Mouse (Mus musculus) midbrain, embryonic 15.5 days (tissue): ENCODE results near the gene Gm28729. TPM values are rescaled to one million over a fixed set of nuclear protein-coding genes. Genes with fewer than 3 reads are reported as not detected.

ENCODE experiments used
- ATAC-seq: fragments of 200-750 bp; cut with Nextera tagmentation; replicated peaks from 2 replicates; pipeline ENCODE4 v1.8.0; 2017; ENCODE audit warnings: moderate TSS enrichment
- H3K27ac ChIP-seq: fragments of 300-500 bp; sonication (generic); 2 replicates; pipeline ENCODE4 v1.5.1; 2015; ENCODE audit warnings: mild to moderate bottlenecking, inconsistent platforms
- H3K27me3 ChIP-seq: fragments of 300-500 bp; sonication (generic); replicated peaks from 2 replicates; pipeline ENCODE4 v1.6.1; 2015; ENCODE audit warnings: inconsistent platforms
- H3K36me3 ChIP-seq: fragments of 300-500 bp; sonication (generic); replicated peaks from 2 replicates; pipeline ENCODE4 v1.6.1; 2015; ENCODE audit warnings: inconsistent platforms
- H3K4me1 ChIP-seq: fragments of 300-500 bp; sonication (generic); 2 replicates; pipeline ENCODE4 v1.6.1; 2015; ENCODE audit warnings: inconsistent platforms
- H3K4me2 ChIP-seq: fragments of 300-500 bp; sonication (generic); 2 replicates; pipeline ENCODE4 v1.6.1; 2015; ENCODE audit warnings: inconsistent platforms, mild to moderate bottlenecking, moderate library complexity
- H3K4me3 ChIP-seq: fragments of 300-500 bp; sonication (generic); 2 replicates; pipeline ENCODE4 v1.5.1; 2015; ENCODE audit warnings: mild to moderate bottlenecking, inconsistent platforms
- H3K9ac ChIP-seq: fragments of 300-500 bp; sonication (generic); 2 replicates; pipeline ENCODE4 v1.6.1; 2015; ENCODE audit warnings: mild to moderate bottlenecking, inconsistent platforms
- H3K9me3 ChIP-seq: fragments of 300-500 bp; sonication (generic); 2 replicates; pipeline ENCODE4 v1.6.1; 2016; ENCODE audit warnings: inconsistent platforms
- WGBS: fragments of 180-500 bp; shearing (Covaris S2); methylation state at CpG from one replicate; pipeline ENCODE4 v1.1.7; 2015; ENCODE audit warnings: mixed read lengths; 5-methylcytosine and 5-hydroxymethylcytosine counted together
- polyA plus RNA-seq: library from polyadenylated mRNA; unstranded; fragments of >200 nt; fragmentation: Nextera tagmentation; extraction: Ambion mirVana; gene quantifications from 2 replicates; pipeline ENCODE4 v1.2.1, GENCODE M21; 2015

The Gm28729 gene
- polyA plus RNA-seq = 0.17 and 0.32 TPM in 2 replicates

- Histone ChIP-seq H3K9ac (no peak within 1 kb of the TSS), H3K9me3 (no peaks in the 10 kb centered on the region), H3K27ac (no peak within 1 kb of the TSS), H3K27me3 (no peaks in the 10 kb centered on the region), H3K4me1 (peaks cover 6% of the 10 kb centered on the region; the same call in 1 of the 2 replicates), H3K36me3 (no peaks in the 10 kb centered on the region), H3K4me2 (no peak within 1 kb of the TSS), H3K4me3 (no peak within 1 kb of the TSS)
- ATAC-seq = no peak
- 51% methylated on average over 12 of the region's 12 CpGs for WGBS
Measured at GRCm38 (mm10) chr9:96524972-96525506, at the start of gene Gm28729. Gene Gm28729 (minus strand): TSS chr9:96525264.

- Histone ChIP-seq H3K4me2 (no peak overlapping the region), H3K27ac (no peak overlapping the region), H3K36me3 (no peaks in the 10 kb centered on the region), H3K4me3 (no peak overlapping the region), H3K9ac (no peak overlapping the region), H3K9me3 (no peaks in the 10 kb centered on the region), H3K27me3 (no peaks in the 10 kb centered on the region), H3K4me1 (no peaks in the 10 kb centered on the region)
- ATAC-seq = no peak
- WGBS = 2% methylated on average over 1 of the region's 1 CpGs
Measured at GRCm38 (mm10) chr9:96573252-96573651, 48.2 kb upstream of the Gm28729 start.

- no peak for ATAC-seq
- Histone ChIP-seq H3K9ac (no peak overlapping the region), H3K9me3 (no peaks in the 10 kb centered on the region), H3K4me1 (no peaks in the 10 kb centered on the region), H3K4me2 (no peak overlapping the region), H3K4me3 (no peak overlapping the region), H3K27ac (no peak overlapping the region), H3K36me3 (no peaks in the 10 kb centered on the region), H3K27me3 (no peaks in the 10 kb centered on the region)
- WGBS = 84% methylated on average over 9 of the region's 9 CpGs
Measured at GRCm38 (mm10) chr9:96572754-96573153, 47.7 kb upstream of the Gm28729 start.

GRCm38 (mm10) chr9:96566470-96566996, 41.5 kb upstream of the Gm28729 start:
- no peak overlapping the region for H3K4me3 ChIP-seq
- no peaks in the 10 kb centered on the region for H3K27me3 ChIP-seq
- H3K9me3 ChIP-seq = no peaks in the 10 kb centered on the region
- peaks cover 4% of the 10 kb centered on the region; the same call in 1 of the 2 replicates for H3K36me3 ChIP-seq
- no peak overlapping the region for H3K9ac ChIP-seq
- no peaks in the 10 kb centered on the region for H3K4me1 ChIP-seq
- ATAC-seq = no peak
- WGBS = 89% methylated on average over 8 of the region's 8 CpGs
- H3K4me2 ChIP-seq = no peak overlapping the region
- no peak overlapping the region for H3K27ac ChIP-seq

GRCm38 (mm10) chr9:96563501-96563900, 38.4 kb upstream of the Gm28729 start:
- Histone ChIP-seq H3K27me3 (no peaks in the 10 kb centered on the region), H3K9me3 (no peaks in the 10 kb centered on the region), H3K36me3 (peaks cover 13% of the 10 kb centered on the region; the same call in 1 of the 2 replicates), H3K27ac (no peak overlapping the region), H3K4me1 (no peaks in the 10 kb centered on the region), H3K9ac (no peak overlapping the region), H3K4me3 (no peak overlapping the region), H3K4me2 (no peak overlapping the region)
- no peak for ATAC-seq
- WGBS = 96% methylated on average over 4 of the region's 4 CpGs

GRCm38 (mm10) chr9:96559148-96559547, 34.1 kb upstream of the Gm28729 start:
- no peak overlapping the region for H3K9ac ChIP-seq
- no peak overlapping the region for H3K27ac ChIP-seq
- H3K27me3 ChIP-seq = no peaks in the 10 kb centered on the region
- 96% methylated on average over 6 of the region's 6 CpGs for WGBS
- no peak overlapping the region for H3K4me3 ChIP-seq
- H3K36me3 ChIP-seq = peaks cover 16% of the 10 kb centered on the region; the same call in 1 of the 2 replicates
- H3K4me1 ChIP-seq = no peaks in the 10 kb centered on the region
- no peaks in the 10 kb centered on the region for H3K9me3 ChIP-seq
- H3K4me2 ChIP-seq = no peak overlapping the region
- no peak for ATAC-seq

GRCm38 (mm10) chr9:96558594-96558993, 33.5 kb upstream of the Gm28729 start:
- no peak overlapping the region for H3K9ac ChIP-seq
- no peaks in the 10 kb centered on the region for H3K27me3 ChIP-seq
- no peaks in the 10 kb centered on the region for H3K4me1 ChIP-seq
- peaks cover 13% of the 10 kb centered on the region; the same call in 1 of the 2 replicates for H3K36me3 ChIP-seq
- 76% methylated on average over 1 of the region's 1 CpGs for WGBS
- H3K9me3 ChIP-seq = no peaks in the 10 kb centered on the region
- H3K4me2 ChIP-seq = no peak overlapping the region
- no peak overlapping the region for H3K27ac ChIP-seq
- H3K4me3 ChIP-seq = no peak overlapping the region
- no peak for ATAC-seq

- no peak overlapping the region for H3K27ac ChIP-seq
- H3K36me3 ChIP-seq = peaks cover 10% of the 10 kb centered on the region
- H3K9ac ChIP-seq = no peak overlapping the region
- WGBS = 95% methylated on average over 1 of the region's 1 CpGs
- ATAC-seq = no peak
- no peaks in the 10 kb centered on the region for H3K27me3 ChIP-seq
- H3K4me3 ChIP-seq = no peak overlapping the region
- no peaks in the 10 kb centered on the region for H3K4me1 ChIP-seq
- no peaks in the 10 kb centered on the region for H3K9me3 ChIP-seq
- H3K4me2 ChIP-seq = no peak overlapping the region
Measured at GRCm38 (mm10) chr9:96554095-96554494, 29.0 kb upstream of the Gm28729 start.

- Histone ChIP-seq H3K27ac (no peak overlapping the region), H3K36me3 (peaks cover 18% of the 10 kb centered on the region), H3K4me2 (no peak overlapping the region), H3K4me1 (peaks cover 6% of the 10 kb centered on the region; the same call in 1 of the 2 replicates), H3K4me3 (no peak overlapping the region), H3K9me3 (no peaks in the 10 kb centered on the region), H3K27me3 (no peaks in the 10 kb centered on the region), H3K9ac (no peak overlapping the region)
- WGBS = 93% methylated on average over 13 of the region's 13 CpGs
- ATAC-seq = no peak
Measured at GRCm38 (mm10) chr9:96545410-96545809, 20.3 kb upstream of the Gm28729 start.

- H3K27ac ChIP-seq = peak overlapping the region; percentile 76
- H3K4me3 ChIP-seq = peak overlapping the region; percentile 21; the same call in 1 of the 2 replicates
- ATAC-seq = peak; percentile 92
- H3K4me2 ChIP-seq = peak overlapping the region; percentile 44
- H3K36me3 ChIP-seq = peaks cover 18% of the 10 kb centered on the region
- H3K4me1 ChIP-seq = peaks cover 6% of the 10 kb centered on the region; the same call in 1 of the 2 replicates
- H3K9me3 ChIP-seq = no peaks in the 10 kb centered on the region
- H3K9ac ChIP-seq = peak overlapping the region; percentile 23
- no peaks in the 10 kb centered on the region for H3K27me3 ChIP-seq
- WGBS = 21% methylated on average over 27 of the region's 27 CpGs
Measured at GRCm38 (mm10) chr9:96543643-96544640, 18.9 kb upstream of the Gm28729 start.

GRCm38 (mm10) chr9:96538916-96539315, 13.9 kb upstream of the Gm28729 start:
- H3K4me2 ChIP-seq = no peak overlapping the region
- 64% methylated on average over 10 of the region's 10 CpGs for WGBS
- H3K4me3 ChIP-seq = no peak overlapping the region
- H3K9ac ChIP-seq = no peak overlapping the region
- H3K4me1 ChIP-seq = peaks cover 13% of the 10 kb centered on the region; the same call in 1 of the 2 replicates
- no peaks in the 10 kb centered on the region for H3K9me3 ChIP-seq
- H3K36me3 ChIP-seq = peaks cover 6% of the 10 kb centered on the region; the same call in 1 of the 2 replicates
- ATAC-seq = no peak
- H3K27ac ChIP-seq = no peak overlapping the region
- no peaks in the 10 kb centered on the region for H3K27me3 ChIP-seq

- no peaks in the 10 kb centered on the region for H3K9me3 ChIP-seq
- peaks cover 7% of the 10 kb centered on the region; the same call in 1 of the 2 replicates for H3K4me1 ChIP-seq
- ATAC-seq = no peak
- no peak overlapping the region for H3K9ac ChIP-seq
- no peak overlapping the region for H3K27ac ChIP-seq
- 89% methylated on average over 6 of the region's 6 CpGs for WGBS
- H3K27me3 ChIP-seq = no peaks in the 10 kb centered on the region
- H3K36me3 ChIP-seq = peaks cover 6% of the 10 kb centered on the region; the same call in 1 of the 2 replicates
- H3K4me3 ChIP-seq = no peak overlapping the region
- no peak overlapping the region for H3K4me2 ChIP-seq
Measured at GRCm38 (mm10) chr9:96537615-96537919, 12.5 kb upstream of the Gm28729 start.
